Mouse (Mus musculus): Measurements from ENCODE around the gene Krt20. TPM values are rescaled to one million over a fixed set of nuclear protein-coding genes. Genes with fewer than 3 reads are reported as not detected.

Krt20 gene
- polyA plus RNA-seq (2012; rRNA removed) = 48.8 and 63.6 TPM in 2 replicates

GRCm38 (mm10) chr11:99437972-99438371 lies at the start of gene Krt20:
TSS of gene Krt20 (minus strand) at chr11:99438150.
- no peak for DNase-seq (ENCODE audit: low spot score)

GRCm38 (mm10) chr11:99474981-99475380 lies 37.0 kb upstream of the Krt20 start:
- no peak for DNase-seq (ENCODE audit: low spot score)

- DNase-seq (ENCODE audit: low spot score) = no peak
Measured at GRCm38 (mm10) chr11:99473433-99473832, 35.5 kb upstream of the Krt20 start.

- DNase-seq (ENCODE audit: low spot score) = no peak
Measured at GRCm38 (mm10) chr11:99472405-99472804, 34.5 kb upstream of the Krt20 start.

GRCm38 (mm10) chr11:99471946-99472345 lies 34.0 kb upstream of the Krt20 start:
- no peak for DNase-seq (ENCODE audit: low spot score)

- DNase-seq (ENCODE audit: low spot score) = no peak
Measured at GRCm38 (mm10) chr11:99469228-99469627, 31.3 kb upstream of the Krt20 start.

GRCm38 (mm10) chr11:99468566-99468965 lies 30.6 kb upstream of the Krt20 start:
- no peak for DNase-seq (ENCODE audit: low spot score)

- DNase-seq (ENCODE audit: low spot score) = no peak
Measured at GRCm38 (mm10) chr11:99466316-99466715, 28.4 kb upstream of the Krt20 start.

GRCm38 (mm10) chr11:99464836-99465235 lies 26.9 kb upstream of the Krt20 start:
- DNase-seq (ENCODE audit: low spot score) = peak; percentile 74

- DNase-seq (ENCODE audit: low spot score) = peak; percentile 44
Measured at GRCm38 (mm10) chr11:99463155-99463554, 25.2 kb upstream of the Krt20 start.

- DNase-seq (ENCODE audit: low spot score) = no peak
Measured at GRCm38 (mm10) chr11:99461736-99462135, 23.8 kb upstream of the Krt20 start.

- no peak for DNase-seq (ENCODE audit: low spot score)
Measured at GRCm38 (mm10) chr11:99458887-99459286, 20.9 kb upstream of the Krt20 start.

- DNase-seq (ENCODE audit: low spot score) = no peak
Measured at GRCm38 (mm10) chr11:99454759-99455158, 16.8 kb upstream of the Krt20 start.

GRCm38 (mm10) chr11:99454044-99454443 lies 16.1 kb upstream of the Krt20 start:
- no peak for DNase-seq (ENCODE audit: low spot score)

GRCm38 (mm10) chr11:99448769-99449168 lies 10.8 kb upstream of the Krt20 start:
- no peak for DNase-seq (ENCODE audit: low spot score)

- DNase-seq (ENCODE audit: low spot score) = no peak
Measured at GRCm38 (mm10) chr11:99441220-99441619, 3.3 kb upstream of the Krt20 start.

- no peak for DNase-seq (ENCODE audit: low spot score)
Measured at GRCm38 (mm10) chr11:99439465-99439864, 1.5 kb upstream of the Krt20 start.

GRCm38 (mm10) chr11:99436625-99437024 lies 1.3 kb downstream of the Krt20 start:
- DNase-seq (ENCODE audit: low spot score) = no peak

- no peak for DNase-seq (ENCODE audit: low spot score)
Measured at GRCm38 (mm10) chr11:99430670-99431069, 7.3 kb downstream of the Krt20 start.

- no peak for DNase-seq (ENCODE audit: low spot score)
Measured at GRCm38 (mm10) chr11:99422159-99422558, 15.8 kb downstream of the Krt20 start, which contains the start of gene Krt12. TSS of gene Krt12 (minus strand) at chr11:99422259.

- DNase-seq (ENCODE audit: low spot score) = no peak
Measured at GRCm38 (mm10) chr11:99420586-99420985, 17.4 kb downstream of the Krt20 start.

GRCm38 (mm10) chr11:99417819-99418218 lies 20.1 kb downstream of the Krt20 start:
- DNase-seq (ENCODE audit: low spot score) = no peak

GRCm38 (mm10) chr11:99416902-99417301 lies 21.0 kb downstream of the Krt20 start:
- DNase-seq (ENCODE audit: low spot score) = no peak

- DNase-seq (ENCODE audit: low spot score) = no peak
Measured at GRCm38 (mm10) chr11:99414463-99415147, 23.3 kb downstream of the Krt20 start.
